Mouse (Mus musculus) heart, embryonic 16.5 days (tissue): Measurements from ENCODE around the gene Lbx2. TPM values are rescaled to one million over a fixed set of nuclear protein-coding genes. Genes with fewer than 3 reads are reported as not detected.

Experiments used
- ATAC-seq: fragments of 200-750 bp; cut with Nextera tagmentation; replicated peaks from 2 replicates; pipeline ENCODE4 v1.8.0; 2017; ENCODE audit warnings: moderate number of reproducible peaks; ENCODE audit not compliant: insufficient read depth, low FRiP score; ENCODE audit errors: extremely low read depth
- H3K27ac ChIP-seq: fragments of 300-500 bp; sonication (generic); 2 replicates; pipeline ENCODE4 v1.5.1; 2014; ENCODE audit warnings: mild to moderate bottlenecking, low read length, control low read depth, moderate library complexity
- H3K27me3 ChIP-seq: fragments of 300-500 bp; sonication (generic); 2 replicates; pipeline ENCODE4 v1.6.1; 2014; ENCODE audit warnings: low read length, mixed read lengths; ENCODE audit not compliant: control insufficient read depth, insufficient read depth
- H3K36me3 ChIP-seq: fragments of 300-500 bp; sonication (generic); 2 replicates; pipeline ENCODE4 v1.6.1; 2014; ENCODE audit not compliant: control insufficient read depth, insufficient read depth
- H3K4me1 ChIP-seq: fragments of 300-500 bp; sonication (generic); 2 replicates; pipeline ENCODE4 v1.6.1; 2014; ENCODE audit warnings: low read length, mixed read lengths; ENCODE audit not compliant: control insufficient read depth, insufficient read depth
- H3K4me2 ChIP-seq: fragments of 300-500 bp; sonication (generic); 2 replicates; pipeline ENCODE4 v1.6.1; 2014; ENCODE audit warnings: low read depth, mild to moderate bottlenecking, control low read depth, low read length
- H3K4me3 ChIP-seq: fragments of 300-500 bp; sonication (generic); 2 replicates; pipeline ENCODE4 v1.5.1; 2014; ENCODE audit warnings: mild to moderate bottlenecking, control low read depth, low read length
- H3K9ac ChIP-seq: fragments of 300-500 bp; sonication (generic); 2 replicates; pipeline ENCODE4 v1.6.1; 2014; ENCODE audit warnings: low read length, control low read depth
- H3K9me3 ChIP-seq: fragments of 300-500 bp; sonication (generic); replicated peaks from 2 replicates; pipeline ENCODE4 v1.6.1; 2016; ENCODE audit warnings: low read length; ENCODE audit not compliant: control insufficient read depth
- WGBS: fragments of 180-500 bp; shearing (Covaris S2); extraction: QIAGEN DNeasy Blood & Tissue Kit; methylation state at CpG from one replicate; pipeline ENCODE4 v1.1.7; 2014; 5-methylcytosine and 5-hydroxymethylcytosine counted together
- polyA plus RNA-seq: library from polyadenylated mRNA; unstranded; fragments of >200 nt; fragmentation: Nextera tagmentation; extraction: Ambion mirVana; gene quantifications from 2 replicates; pipeline ENCODE4 v1.2.1, GENCODE M21; 2015

The Lbx2 gene
- polyA plus RNA-seq, 1 experiment from 2014 or later = 0.35 TPM

GRCm38 (mm10) chr6:83053136-83053960 is 32.8 kb upstream of the Lbx2 start:
- Histone ChIP-seq H3K4me3 (peak overlapping the region; percentile 73), H3K27me3 (no peaks in the 10 kb centered on the region), H3K36me3 (peaks cover 30% of the 10 kb centered on the region), H3K4me1 (peaks cover 22% of the 10 kb centered on the region), H3K4me2 (peak overlapping the region; percentile 96), H3K27ac (peak overlapping the region; percentile 89), H3K9me3 (no peaks in the 10 kb centered on the region), H3K9ac (peak overlapping the region; percentile 88)
- peak; percentile 1; the same call in 1 of the 2 replicates for ATAC-seq
- WGBS = 2% methylated on average over 26 of the region's 26 CpGs

GRCm38 (mm10) chr6:83054074-83054851 is 31.9 kb upstream of the Lbx2 start, which contains the start of gene Aup1:
Aup1 (plus strand) TSS chr6:83054521.
- Histone ChIP-seq H3K9ac (peak within 1 kb of the TSS; percentile 88), H3K27me3 (no peaks in the 10 kb centered on the region; the same call in 1 of the 2 replicates), H3K36me3 (peaks cover 30% of the 10 kb centered on the region), H3K4me2 (peak within 1 kb of the TSS; percentile 96), H3K4me1 (peaks cover 22% of the 10 kb centered on the region), H3K27ac (peak within 1 kb of the TSS; percentile 89), H3K9me3 (no peaks in the 10 kb centered on the region), H3K4me3 (peak within 1 kb of the TSS; percentile 73)
- WGBS = under 1% methylated on average over 64 of the region's 64 CpGs
- ATAC-seq = peak; percentile 95

GRCm38 (mm10) chr6:83054871-83055431 is 31.2 kb upstream of the Lbx2 start, which contains the start of gene Htra2:
Htra2 (minus strand) TSS chr6:83055273.
- peaks cover under 1% of the 10 kb centered on the region; the same call in 1 of the 2 replicates for H3K27me3 ChIP-seq
- peaks cover 30% of the 10 kb centered on the region for H3K36me3 ChIP-seq
- under 1% methylated on average over 50 of the region's 50 CpGs for WGBS
- peak; percentile 37 for ATAC-seq
- H3K4me2 ChIP-seq = peak within 1 kb of the TSS; percentile 96
- peak within 1 kb of the TSS; percentile 73 for H3K4me3 ChIP-seq
- no peaks in the 10 kb centered on the region for H3K9me3 ChIP-seq
- peak within 1 kb of the TSS; percentile 88 for H3K9ac ChIP-seq
- peaks cover 22% of the 10 kb centered on the region for H3K4me1 ChIP-seq
- peak within 1 kb of the TSS; percentile 89 for H3K27ac ChIP-seq

- H3K36me3 ChIP-seq = peaks cover 16% of the 10 kb centered on the region
- H3K27ac ChIP-seq = no peak within 1 kb of the TSS
- no peak within 1 kb of the TSS for H3K4me3 ChIP-seq
- ATAC-seq = no peak
- no peaks in the 10 kb centered on the region for H3K9me3 ChIP-seq
- no peak within 1 kb of the TSS for H3K4me2 ChIP-seq
- 55% methylated on average over 3 of the region's 3 CpGs for WGBS
- H3K27me3 ChIP-seq = peaks cover 25% of the 10 kb centered on the region
- H3K4me1 ChIP-seq = peaks cover 17% of the 10 kb centered on the region
- H3K9ac ChIP-seq = no peak within 1 kb of the TSS
Observed at GRCm38 (mm10) chr6:83057790-83058189, 28.4 kb upstream of the Lbx2 start, which contains the start of gene Dqx1. Dqx1 (plus strand) TSS chr6:83057844.

- Histone ChIP-seq H3K9ac (no peak overlapping the region), H3K9me3 (no peaks in the 10 kb centered on the region), H3K27me3 (peaks cover 34% of the 10 kb centered on the region), H3K4me1 (peaks cover 9% of the 10 kb centered on the region), H3K36me3 (peaks cover 16% of the 10 kb centered on the region), H3K4me3 (no peak overlapping the region), H3K4me2 (no peak overlapping the region), H3K27ac (no peak overlapping the region)
- WGBS = 77% methylated on average over 2 of the region's 2 CpGs
- no peak for ATAC-seq
Observed at GRCm38 (mm10) chr6:83058725-83059124, 27.4 kb upstream of the Lbx2 start.

GRCm38 (mm10) chr6:83065995-83066394 is 20.2 kb upstream of the Lbx2 start:
- Histone ChIP-seq H3K9me3 (no peaks in the 10 kb centered on the region), H3K4me2 (no peak overlapping the region), H3K36me3 (no peaks in the 10 kb centered on the region), H3K4me1 (peaks cover 9% of the 10 kb centered on the region; the same call in 1 of the 2 replicates), H3K27me3 (peaks cover 95% of the 10 kb centered on the region), H3K27ac (no peak overlapping the region), H3K4me3 (no peak overlapping the region), H3K9ac (no peak overlapping the region)
- 37% methylated on average over 8 of the region's 8 CpGs for WGBS
- no peak for ATAC-seq

- Histone ChIP-seq H3K4me3 (no peak overlapping the region), H3K4me1 (peaks cover 12% of the 10 kb centered on the region; the same call in 1 of the 2 replicates), H3K9me3 (no peaks in the 10 kb centered on the region), H3K27me3 (peaks cover 96% of the 10 kb centered on the region), H3K27ac (no peak overlapping the region), H3K9ac (no peak overlapping the region), H3K36me3 (no peaks in the 10 kb centered on the region), H3K4me2 (no peak overlapping the region)
- WGBS = 26% methylated on average over 6 of the region's 6 CpGs
- no peak for ATAC-seq
Observed at GRCm38 (mm10) chr6:83066441-83066840, 19.7 kb upstream of the Lbx2 start.

- Histone ChIP-seq H3K4me2 (peak overlapping the region; percentile 56), H3K9ac (no peak overlapping the region), H3K27ac (no peak overlapping the region), H3K4me3 (peak overlapping the region; percentile 29), H3K36me3 (no peaks in the 10 kb centered on the region), H3K27me3 (peaks cover 95% of the 10 kb centered on the region), H3K9me3 (no peaks in the 10 kb centered on the region), H3K4me1 (peaks cover 12% of the 10 kb centered on the region; the same call in 1 of the 2 replicates)
- 9% methylated on average over 8 of the region's 8 CpGs for WGBS
- no peak for ATAC-seq
Observed at GRCm38 (mm10) chr6:83068221-83068620, 17.9 kb upstream of the Lbx2 start.
